Mouse (Mus musculus) forebrain, embryonic 16.5 days (tissue): Measurements from ENCODE around the gene Nkx2-1. TPM values are rescaled to one million over a fixed set of nuclear protein-coding genes. Genes with fewer than 3 reads are reported as not detected.

ENCODE experiments used
- ATAC-seq: fragments of 200-750 bp; cut with Nextera tagmentation; 2 replicates; pipeline ENCODE4 v1.8.0; 2017; ENCODE audit warnings: mild to moderate bottlenecking, moderate library complexity
- H3K27ac ChIP-seq: fragments of 300-500 bp; sonication (generic); 2 replicates; pipeline ENCODE4 v1.5.1; 2014; ENCODE audit warnings: low read length, control low read depth
- H3K27me3 ChIP-seq: fragments of 300-500 bp; sonication (generic); replicated peaks from 2 replicates; pipeline ENCODE4 v1.6.1; 2014; ENCODE audit warnings: low read length; ENCODE audit not compliant: control insufficient read depth, insufficient read depth
- H3K36me3 ChIP-seq: fragments of 300-500 bp; sonication (generic); 2 replicates; pipeline ENCODE4 v1.6.1; 2014; ENCODE audit not compliant: control insufficient read depth, insufficient read depth
- H3K4me1 ChIP-seq: fragments of 300-500 bp; sonication (generic); replicated peaks from 2 replicates; pipeline ENCODE4 v1.6.1; 2014; ENCODE audit warnings: low read length; ENCODE audit not compliant: control insufficient read depth, insufficient read depth
- H3K4me2 ChIP-seq: fragments of 300-500 bp; sonication (generic); 2 replicates; pipeline ENCODE4 v1.6.1; 2014; ENCODE audit warnings: mild to moderate bottlenecking, low read length, control low read depth
- H3K4me3 ChIP-seq: fragments of 300-500 bp; sonication (generic); replicated peaks from 2 replicates; pipeline ENCODE4 v1.5.1; 2014; ENCODE audit warnings: mild to moderate bottlenecking, low read length, control low read depth
- H3K9ac ChIP-seq: fragments of 300-500 bp; sonication (generic); replicated peaks from 2 replicates; pipeline ENCODE4 v1.6.1; 2014; ENCODE audit warnings: low read depth, low read length, control low read depth
- H3K9me3 ChIP-seq: fragments of 300-500 bp; sonication (generic); 2 replicates; pipeline ENCODE4 v1.6.1; 2016; ENCODE audit warnings: low read length; ENCODE audit not compliant: control insufficient read depth
- WGBS: fragments of 180-500 bp; shearing (Covaris S2); extraction: QIAGEN DNeasy Blood & Tissue Kit; methylation state at CpG from one replicate; pipeline ENCODE4 v1.1.7; 2014; 5-methylcytosine and 5-hydroxymethylcytosine counted together
- polyA plus RNA-seq: library from polyadenylated mRNA; unstranded; fragments of >200 nt; fragmentation: Nextera tagmentation; extraction: Ambion mirVana; gene quantifications from 2 replicates; pipeline ENCODE4 v1.2.1, GENCODE M21; 2015

Nkx2-1 gene
- 4.7 and 8.1 TPM in 2 replicates for polyA plus RNA-seq

GRCm38 (mm10) chr12:56536884-56537265, at the start of gene Nkx2-1:
Gene Nkx2-1, minus strand, starts transcription at chr12:56536908.
- H3K4me2 ChIP-seq: 0 out of 2 replicates have a peak within 1 kb of the TSS, but pooled peaks have one; percentile 16

GRCm38 (mm10) chr12:56541068-56541467, 4.4 kb upstream of the Nkx2-1 start:
- peak overlapping the region; percentile 18; the same call in 1 of the 2 replicates for H3K4me2 ChIP-seq
- no peak overlapping the region for H3K27ac ChIP-seq
- peak; percentile 45; the same call in 1 of the 2 replicates for ATAC-seq
- H3K4me1 ChIP-seq: no peaks in the 10 kb centered on the region
- WGBS: under 1% methylated on average over 14 of the region's 14 CpGs
- H3K36me3 ChIP-seq: no peaks in the 10 kb centered on the region
- peaks cover 79% of the 10 kb centered on the region for H3K27me3 ChIP-seq
- no peaks in the 10 kb centered on the region for H3K9me3 ChIP-seq
- no peak overlapping the region for H3K4me3 ChIP-seq
- H3K9ac ChIP-seq: no peak overlapping the region

More at GRCm38 (mm10) chr12:56536884-56537265, at the start of gene Nkx2-1:
- H3K4me3 ChIP-seq: peak within 1 kb of the TSS; percentile 28
- WGBS: under 1% methylated on average over 11 of the region's 11 CpGs
- H3K27me3 ChIP-seq: peaks cover 76% of the 10 kb centered on the region
- H3K27ac ChIP-seq: peak within 1 kb of the TSS; percentile 56; the same call in 1 of the 2 replicates
- no peaks in the 10 kb centered on the region for H3K36me3 ChIP-seq
- H3K9me3 ChIP-seq: no peaks in the 10 kb centered on the region
- H3K9ac ChIP-seq: no peak within 1 kb of the TSS; the same call in 1 of the 2 replicates
- peaks cover 21% of the 10 kb centered on the region for H3K4me1 ChIP-seq
- no peak for ATAC-seq

- H3K27me3 ChIP-seq: peaks cover 75% of the 10 kb centered on the region
- WGBS: 4% methylated on average over 10 of the region's 10 CpGs
- H3K4me1 ChIP-seq: peaks cover 4% of the 10 kb centered on the region; the same call in 1 of the 2 replicates
- no peak overlapping the region; the same call in 1 of the 2 replicates for H3K4me2 ChIP-seq
- H3K9me3 ChIP-seq: no peaks in the 10 kb centered on the region
- H3K36me3 ChIP-seq: no peaks in the 10 kb centered on the region
- no peak overlapping the region for H3K4me3 ChIP-seq
- no peak for ATAC-seq
- no peak overlapping the region for H3K27ac ChIP-seq
- H3K9ac ChIP-seq: no peak overlapping the region
These were observed 3.9 kb upstream of the Nkx2-1 start for GRCm38 (mm10) chr12:56540591-56540990.

GRCm38 (mm10) chr12:56538601-56539000, 1.9 kb upstream of the Nkx2-1 start:
- no peak overlapping the region for H3K9ac ChIP-seq
- H3K9me3 ChIP-seq: no peaks in the 10 kb centered on the region
- peaks cover 15% of the 10 kb centered on the region for H3K4me1 ChIP-seq
- no peaks in the 10 kb centered on the region for H3K36me3 ChIP-seq
- H3K27ac ChIP-seq: no peak overlapping the region
- WGBS: 6% methylated on average over 3 of the region's 3 CpGs
- peaks cover 77% of the 10 kb centered on the region for H3K27me3 ChIP-seq
- no peak overlapping the region for H3K4me2 ChIP-seq
- no peak for ATAC-seq
- no peak overlapping the region for H3K4me3 ChIP-seq

- no peak overlapping the region for H3K9ac ChIP-seq
- ATAC-seq: no peak
- under 1% methylated on average over 6 of the region's 6 CpGs for WGBS
- no peaks in the 10 kb centered on the region for H3K36me3 ChIP-seq
- no peak overlapping the region for H3K27ac ChIP-seq
- H3K27me3 ChIP-seq: peaks cover 78% of the 10 kb centered on the region
- no peak overlapping the region for H3K4me2 ChIP-seq
- H3K4me1 ChIP-seq: peaks cover 20% of the 10 kb centered on the region
- H3K9me3 ChIP-seq: no peaks in the 10 kb centered on the region
- no peak overlapping the region for H3K4me3 ChIP-seq
These were observed 1.2 kb upstream of the Nkx2-1 start for GRCm38 (mm10) chr12:56537931-56538330.

- H3K27ac ChIP-seq: no peak overlapping the region
- WGBS: under 1% methylated on average over 19 of the region's 19 CpGs
- no peak overlapping the region for H3K4me3 ChIP-seq
- no peaks in the 10 kb centered on the region for H3K36me3 ChIP-seq
- H3K9me3 ChIP-seq: no peaks in the 10 kb centered on the region
- peaks cover 76% of the 10 kb centered on the region for H3K27me3 ChIP-seq
- no peak overlapping the region for H3K9ac ChIP-seq
- H3K4me1 ChIP-seq: peaks cover 21% of the 10 kb centered on the region
- no peak overlapping the region for H3K4me2 ChIP-seq
- ATAC-seq: no peak
These were observed 634 bp upstream of the Nkx2-1 start for GRCm38 (mm10) chr12:56537342-56537741.

GRCm38 (mm10) chr12:56536174-56536883, 379 bp downstream of the Nkx2-1 start:
- H3K36me3 ChIP-seq: no peaks in the 10 kb centered on the region
- peaks cover 21% of the 10 kb centered on the region for H3K4me1 ChIP-seq
- no peak overlapping the region; the same call in 1 of the 2 replicates for H3K9ac ChIP-seq
- ATAC-seq: peak; percentile 27; the same call in 1 of the 2 replicates
- H3K4me2 ChIP-seq: 0 out of 2 replicates have a peak overlapping the region, but pooled peaks have one; percentile 16
- peaks cover 76% of the 10 kb centered on the region for H3K27me3 ChIP-seq
- WGBS: under 1% methylated on average over 44 of the region's 44 CpGs
- H3K9me3 ChIP-seq: no peaks in the 10 kb centered on the region
- peak overlapping the region; percentile 28 for H3K4me3 ChIP-seq
- H3K27ac ChIP-seq: peak overlapping the region; percentile 56; the same call in 1 of the 2 replicates

GRCm38 (mm10) chr12:56535411-56536173, 1.1 kb downstream of the Nkx2-1 start:
- under 1% methylated on average over 30 of the region's 36 CpGs for WGBS
- peak; percentile 28; the same call in 1 of the 2 replicates for ATAC-seq
- H3K4me2 ChIP-seq: no peak overlapping the region
- H3K4me3 ChIP-seq: peak overlapping the region; percentile 35
- peaks cover 77% of the 10 kb centered on the region for H3K27me3 ChIP-seq
- no peaks in the 10 kb centered on the region for H3K9me3 ChIP-seq
- no peaks in the 10 kb centered on the region for H3K36me3 ChIP-seq
- H3K27ac ChIP-seq: peak overlapping the region; percentile 56; the same call in 1 of the 2 replicates
- H3K9ac ChIP-seq: no peak overlapping the region; the same call in 1 of the 2 replicates
- H3K4me1 ChIP-seq: peaks cover 21% of the 10 kb centered on the region
